Mouse (Mus musculus) lung, postnatal 0 days (tissue): ENCODE data around the gene Tsc1. TPM values are rescaled to one million over a fixed set of nuclear protein-coding genes. Genes with fewer than 3 reads are reported as not detected.

Experiments
- ATAC-seq: fragments of 200-750 bp; cut with Nextera tagmentation; 2 replicates; pipeline ENCODE4 v1.8.0; 2017; ENCODE audit warnings: moderate library complexity
- DNase-seq: peaks from one replicate; pipeline ENCODE4 v3.0.0-alpha.2; 2016; ENCODE audit warnings: low spot score
- H3K27ac ChIP-seq: fragments of 300-500 bp; sonication (generic); 2 replicates; pipeline ENCODE4 v1.5.1; 2014; ENCODE audit warnings: antibody characterized with exemption, mild to moderate bottlenecking, low read length, mixed read lengths
- H3K27me3 ChIP-seq: fragments of 300-500 bp; sonication (generic); replicated peaks from 2 replicates; pipeline ENCODE4 v1.6.1; 2014; ENCODE audit warnings: low read length, mixed read lengths; ENCODE audit not compliant: insufficient read depth
- H3K36me3 ChIP-seq: fragments of 300-500 bp; sonication (generic); 2 replicates; pipeline ENCODE4 v1.6.1; 2014; ENCODE audit warnings: low read length, mixed read lengths; ENCODE audit not compliant: insufficient read depth
- H3K4me1 ChIP-seq: fragments of 300-500 bp; sonication (generic); 2 replicates; pipeline ENCODE4 v1.6.1; 2014; ENCODE audit warnings: antibody characterized with exemption, low read depth, low read length, mixed read lengths; ENCODE audit not compliant: insufficient read depth
- H3K4me2 ChIP-seq: fragments of 300-500 bp; sonication (generic); replicated peaks from 2 replicates; pipeline ENCODE4 v1.6.1; 2014; ENCODE audit warnings: low read depth, mild to moderate bottlenecking, low read length, moderate library complexity, mixed read lengths
- H3K4me3 ChIP-seq: fragments of 300-500 bp; sonication (generic); 2 replicates; pipeline ENCODE4 v1.5.1; 2014; ENCODE audit warnings: low read depth, low read length
- H3K9ac ChIP-seq: fragments of 300-500 bp; sonication (generic); replicated peaks from 2 replicates; pipeline ENCODE4 v1.6.1; 2014; ENCODE audit warnings: low read depth, mild to moderate bottlenecking
- H3K9me3 ChIP-seq: fragments of 300-500 bp; sonication (generic); 2 replicates; pipeline ENCODE4 v1.6.1; 2016; ENCODE audit warnings: low read length, mixed read lengths
- CTCF ChIP-seq: IDR thresholded peaks from 2 replicates; pipeline ENCODE4 v1.5.1; 2016; ENCODE audit warnings: antibody characterized with exemption, mild to moderate bottlenecking
- EP300 ChIP-seq: IDR thresholded peaks from 2 replicates; pipeline ENCODE4 v1.6.1; 2016; ENCODE audit warnings: antibody characterized with exemption, mild to moderate bottlenecking, control low read depth
- WGBS: fragments of 180-500 bp; shearing (Covaris S2); extraction: QIAGEN DNeasy Blood & Tissue Kit; methylation state at CpG from one replicate; pipeline ENCODE4 v1.1.7; 2014; 5-methylcytosine and 5-hydroxymethylcytosine counted together
- polyA plus RNA-seq: library from polyadenylated mRNA; unstranded; fragments of >200 nt; fragmentation: Nextera tagmentation; extraction: Ambion mirVana; gene quantifications from 2 replicates; pipeline ENCODE4 v1.2.1, GENCODE M21; 2015

Gene Tsc1
- polyA plus RNA-seq, 1 experiment from 2014 or later = 7.3 TPM

DNA sequence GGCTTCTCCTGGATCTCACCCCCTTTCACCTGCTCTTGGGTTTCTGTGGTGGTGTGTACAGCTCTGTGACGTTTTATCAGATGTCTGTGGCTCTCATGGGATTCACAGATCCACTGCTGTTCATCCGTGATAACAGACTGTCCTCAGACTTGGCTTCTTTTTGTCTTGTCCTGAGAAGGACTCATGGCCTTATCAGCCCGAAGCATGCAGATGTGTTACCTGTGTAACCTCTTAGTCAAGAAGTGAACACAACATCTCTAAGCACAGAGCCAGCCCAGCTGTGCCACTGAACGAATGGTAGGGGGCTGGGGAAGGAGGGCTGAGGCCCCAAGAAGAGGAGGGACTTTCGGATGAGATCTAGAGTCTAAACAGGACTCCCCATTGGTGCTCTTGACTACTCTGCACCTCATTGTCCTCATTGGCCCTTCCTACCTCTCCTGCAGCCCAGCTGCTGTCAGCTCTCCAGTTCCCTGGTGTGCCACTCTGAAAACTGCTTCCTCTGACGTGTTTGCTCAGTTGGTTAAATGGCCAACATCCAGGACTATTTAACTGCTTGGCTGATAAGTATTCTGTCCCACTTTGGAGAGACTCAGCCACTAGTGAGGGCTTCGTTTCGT is 60.7 kb downstream of the Tsc1 start:
- 54% methylated on average over 8 of the region's 8 CpGs for WGBS

DNA sequence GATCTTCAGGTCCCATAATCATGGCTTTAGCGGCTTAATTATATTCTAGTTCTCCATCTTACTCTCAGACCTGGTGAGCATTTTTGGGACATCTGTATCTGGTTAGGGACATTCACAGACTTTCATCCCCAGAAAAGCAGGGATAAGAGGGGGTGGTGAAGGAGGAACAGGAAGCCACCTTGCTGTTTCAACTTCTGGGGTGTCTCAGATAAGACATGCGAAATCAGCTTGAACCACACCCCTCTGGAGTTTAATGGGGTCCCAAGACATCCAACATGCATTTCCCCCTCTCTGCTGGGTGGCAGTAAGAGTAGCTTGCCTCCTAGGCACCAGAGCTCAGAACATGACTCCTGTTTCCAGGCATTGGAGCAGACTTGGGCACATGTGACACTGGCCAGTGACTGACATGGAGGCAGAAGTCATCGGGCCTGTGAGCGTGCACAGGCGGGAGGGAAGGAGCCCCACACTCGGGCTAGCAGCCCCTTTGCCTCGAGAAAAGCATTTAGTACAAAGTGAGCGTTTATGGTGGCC is 65.1 kb downstream of the Tsc1 start:
- TF ChIP-seq CTCF = no peak
- no peak for TF ChIP-seq EP300
- H3K4me3 ChIP-seq = no peak overlapping the region
- ATAC-seq (no peak), DNase-seq (no peak)
- H3K4me2 ChIP-seq = no peak overlapping the region
- WGBS = 57% methylated on average over 8 of the region's 8 CpGs
- no peak overlapping the region for H3K27ac ChIP-seq
- H3K4me1 ChIP-seq = no peaks in the 10 kb centered on the region
- H3K36me3 ChIP-seq = no peaks in the 10 kb centered on the region
- no peaks in the 10 kb centered on the region for H3K27me3 ChIP-seq
- H3K9me3 ChIP-seq = no peaks in the 10 kb centered on the region
- H3K9ac ChIP-seq = no peak overlapping the region

More for the DNA sequence above, 60.7 kb downstream of the Tsc1 start:
- ATAC-seq (no peak), DNase-seq (no peak)
- Histone ChIP-seq H3K27ac (no peak overlapping the region), H3K9ac (no peak overlapping the region), H3K9me3 (no peaks in the 10 kb centered on the region), H3K4me3 (no peak overlapping the region), H3K27me3 (no peaks in the 10 kb centered on the region), H3K4me2 (no peak overlapping the region), H3K36me3 (no peaks in the 10 kb centered on the region), H3K4me1 (peaks cover 4% of the 10 kb centered on the region; the same call in 1 of the 2 replicates)
- no peak for TF ChIP-seq EP300
- no peak for TF ChIP-seq CTCF

DNA sequence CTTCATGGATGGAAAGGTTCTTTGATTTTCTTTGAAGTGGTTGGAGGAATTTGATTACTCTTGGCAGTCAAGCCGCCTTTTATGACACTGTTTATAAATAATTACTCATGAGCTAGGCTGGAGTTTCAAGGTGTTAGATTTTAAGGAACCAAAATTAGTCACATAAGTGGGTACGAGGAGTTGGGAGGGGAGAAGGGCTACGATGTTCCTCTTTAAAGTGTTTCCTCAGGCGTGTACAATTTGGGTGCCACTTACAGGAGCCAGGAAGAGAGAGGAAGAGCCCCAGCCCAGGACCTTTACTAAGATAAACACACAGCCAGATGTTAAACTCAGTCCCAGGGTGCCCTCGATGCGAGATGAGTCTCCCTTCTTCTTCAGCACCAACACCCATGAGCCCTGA is 65.8 kb downstream of the Tsc1 start:
- H3K9me3 ChIP-seq = no peaks in the 10 kb centered on the region
- H3K36me3 ChIP-seq = no peaks in the 10 kb centered on the region
- no peak for TF ChIP-seq CTCF
- no peak for TF ChIP-seq EP300
- no peak overlapping the region for H3K9ac ChIP-seq
- no peak overlapping the region for H3K4me3 ChIP-seq
- H3K27me3 ChIP-seq = no peaks in the 10 kb centered on the region
- no peak for DNase-seq
- WGBS = 22% methylated on average over 6 of the region's 6 CpGs
- no peak overlapping the region for H3K4me2 ChIP-seq
- H3K4me1 ChIP-seq = no peaks in the 10 kb centered on the region
- no peak for ATAC-seq
- no peak overlapping the region for H3K27ac ChIP-seq

- 86% methylated on average over 8 of the region's 8 CpGs for WGBS
- Histone ChIP-seq H3K4me3 (no peak overlapping the region), H3K27ac (no peak overlapping the region), H3K4me1 (no peaks in the 10 kb centered on the region), H3K4me2 (no peak overlapping the region), H3K27me3 (no peaks in the 10 kb centered on the region), H3K9me3 (no peaks in the 10 kb centered on the region), H3K9ac (no peak overlapping the region), H3K36me3 (no peaks in the 10 kb centered on the region)
- DNase-seq (no peak), ATAC-seq (no peak)
- TF ChIP-seq CTCF (no peak), EP300 (no peak)
Observed at GRCm38 (mm10) chr2:28713036-28713435, 72.0 kb downstream of the Tsc1 start.

GRCm38 (mm10) chr2:28722419-28722818 is 81.4 kb downstream of the Tsc1 start:
- Histone ChIP-seq H3K36me3 (no peaks in the 10 kb centered on the region), H3K4me2 (no peak overlapping the region), H3K9ac (no peak overlapping the region), H3K4me1 (no peaks in the 10 kb centered on the region), H3K27ac (no peak overlapping the region), H3K4me3 (no peak overlapping the region), H3K27me3 (no peaks in the 10 kb centered on the region), H3K9me3 (no peaks in the 10 kb centered on the region)
- 87% methylated on average over 8 of the region's 8 CpGs for WGBS
- DNase-seq (no peak), ATAC-seq (no peak)
- no peak for TF ChIP-seq CTCF
- no peak for TF ChIP-seq EP300

DNA sequence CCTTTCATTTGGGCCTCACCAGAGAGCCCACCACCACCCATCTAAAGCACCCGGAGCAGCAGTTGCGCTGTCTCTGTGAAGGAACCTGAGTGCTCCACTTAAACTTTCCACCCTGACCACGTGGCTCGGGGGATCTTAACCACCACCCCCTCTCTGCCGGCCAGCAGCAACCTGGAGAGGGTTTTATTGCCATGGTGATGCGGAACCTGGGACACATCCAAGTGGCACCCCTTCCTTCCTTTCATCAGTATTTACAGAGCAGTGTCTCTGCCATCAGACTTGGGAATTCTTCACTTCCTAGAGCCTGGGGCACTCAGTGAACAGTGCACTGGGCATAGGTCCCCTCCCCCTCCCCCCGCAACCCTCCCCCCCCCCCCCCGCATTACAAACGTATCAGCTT is 82.9 kb downstream of the Tsc1 start:
- WGBS = 17% methylated on average over 8 of the region's 9 CpGs
- Histone ChIP-seq H3K9ac (no peak overlapping the region), H3K4me1 (no peaks in the 10 kb centered on the region), H3K4me3 (no peak overlapping the region), H3K9me3 (no peaks in the 10 kb centered on the region), H3K27me3 (no peaks in the 10 kb centered on the region), H3K36me3 (no peaks in the 10 kb centered on the region), H3K4me2 (0 out of 2 replicates have a peak overlapping the region, but pooled peaks have one; percentile 17), H3K27ac (no peak overlapping the region)
- TF ChIP-seq CTCF (no peak), EP300 (no peak)
- peak; percentile 82 for ATAC-seq
- peak; percentile 64 for DNase-seq
